Mouse (Mus musculus): ENCODE measurements at regions not wholly inside any gene's neighbourhood (a gene's known extent, or its start where the extent isn't known, plus 50 kb on each side); places are given as distances from the start of the nearest gene placed in this dataset.

GRCm38 (mm10) chr14:100792094-100792493 is 408.0 kb downstream of the Prr30 start:
- Histone ChIP-seq H3K4me3 (ENCODE audit: low read depth, low read length) (no peak overlapping the region), H3K9me3 (ENCODE audit: low read length) (no peaks in the 10 kb centered on the region), H3K27me3 (ENCODE audit: insufficient read depth, low read length) (no peaks in the 10 kb centered on the region), H3K27ac (ENCODE audit: low read depth, low read length) (no peak overlapping the region), H3K4me1 (ENCODE audit: insufficient read depth) (no peaks in the 10 kb centered on the region; the same call in 1 of the 2 replicates), H3K4me2 (ENCODE audit: low read depth) (no peak overlapping the region), H3K36me3 (ENCODE audit: insufficient read depth) (no peaks in the 10 kb centered on the region), H3K9ac (no peak overlapping the region)
- no peak for TF ChIP-seq CTCF (IDR thresholded peaks at IDR 0.05; ENCODE audit: low read depth)
- no peak for ATAC-seq
- WGBS, result 52% methylated on average over 4 of the region's 4 CpGs
- no peak for DNase-seq

GRCm38 (mm10) chr14:100781882-100782281 is 418.2 kb downstream of the Prr30 start:
- no peak for ATAC-seq
- Histone ChIP-seq H3K9ac (no peak overlapping the region), H3K36me3 (ENCODE audit: insufficient read depth) (no peaks in the 10 kb centered on the region), H3K9me3 (ENCODE audit: low read length) (no peaks in the 10 kb centered on the region), H3K4me2 (ENCODE audit: low read depth) (no peak overlapping the region), H3K4me1 (ENCODE audit: insufficient read depth) (no peaks in the 10 kb centered on the region), H3K27me3 (ENCODE audit: insufficient read depth, low read length) (no peaks in the 10 kb centered on the region), H3K4me3 (ENCODE audit: low read depth, low read length) (no peak overlapping the region), H3K27ac (ENCODE audit: low read depth, low read length) (no peak overlapping the region)
- no peak for TF ChIP-seq CTCF (IDR thresholded peaks at IDR 0.05; ENCODE audit: low read depth)
- DNase-seq, result no peak
- WGBS, result 46% methylated on average over 3 of the region's 3 CpGs

GRCm38 (mm10) chr14:100753951-100754350 is 446.2 kb downstream of the Prr30 start:
- DNase-seq (no peak), ATAC-seq (no peak)
- peak; percentile 48 for TF ChIP-seq CTCF (IDR thresholded peaks at IDR 0.05; ENCODE audit: low read depth)

GRCm38 (mm10) chr14:100752746-100753145 is 447.4 kb downstream of the Prr30 start:
- 83% methylated on average over 10 of the region's 10 CpGs for WGBS
- no peaks in the 10 kb centered on the region for H3K4me1 ChIP-seq (ENCODE audit: insufficient read depth)
- DNase-seq (no peak), ATAC-seq (no peak)
- no peak overlapping the region for H3K27ac ChIP-seq (ENCODE audit: low read depth, low read length)
- TF ChIP-seq CTCF (IDR thresholded peaks at IDR 0.05; ENCODE audit: low read depth), result no peak
- H3K4me2 ChIP-seq (ENCODE audit: low read depth), result no peak overlapping the region
- H3K36me3 ChIP-seq (ENCODE audit: insufficient read depth), result no peaks in the 10 kb centered on the region
- no peaks in the 10 kb centered on the region for H3K9me3 ChIP-seq (ENCODE audit: low read length)
- H3K9ac ChIP-seq, result no peak overlapping the region
- no peaks in the 10 kb centered on the region for H3K27me3 ChIP-seq (ENCODE audit: insufficient read depth, low read length)
- H3K4me3 ChIP-seq (ENCODE audit: low read depth, low read length), result no peak overlapping the region

More at GRCm38 (mm10) chr14:100753951-100754350, 446.2 kb downstream of the Prr30 start:
- Histone ChIP-seq H3K4me2 (ENCODE audit: low read depth) (no peak overlapping the region), H3K27ac (ENCODE audit: low read depth, low read length) (no peak overlapping the region), H3K27me3 (ENCODE audit: insufficient read depth, low read length) (no peaks in the 10 kb centered on the region), H3K4me1 (ENCODE audit: insufficient read depth) (no peaks in the 10 kb centered on the region), H3K9ac (no peak overlapping the region), H3K36me3 (ENCODE audit: insufficient read depth) (no peaks in the 10 kb centered on the region), H3K4me3 (ENCODE audit: low read depth, low read length) (no peak overlapping the region), H3K9me3 (ENCODE audit: low read length) (no peaks in the 10 kb centered on the region)
- WGBS, result 34% methylated on average over 2 of the region's 2 CpGs

GRCm38 (mm10) chr14:100749737-100750541 is 450.2 kb downstream of the Prr30 start:
- Histone ChIP-seq H3K4me3 (ENCODE audit: low read depth, low read length) (peak overlapping the region; percentile 34), H3K27ac (ENCODE audit: low read depth, low read length) (peak overlapping the region; percentile 75), H3K27me3 (ENCODE audit: insufficient read depth, low read length) (no peaks in the 10 kb centered on the region), H3K9ac (peak overlapping the region; percentile 60), H3K4me1 (ENCODE audit: insufficient read depth) (no peaks in the 10 kb centered on the region), H3K9me3 (ENCODE audit: low read length) (no peaks in the 10 kb centered on the region), H3K36me3 (ENCODE audit: insufficient read depth) (no peaks in the 10 kb centered on the region), H3K4me2 (ENCODE audit: low read depth) (peak overlapping the region; percentile 61)
- peak; percentile 77 for DNase-seq
- WGBS, result 12% methylated on average over 19 of the region's 19 CpGs
- ATAC-seq, result peak; percentile 98
- TF ChIP-seq CTCF (IDR thresholded peaks at IDR 0.05; ENCODE audit: low read depth), result no peak

GRCm38 (mm10) chr14:100735276-100735675 is 450.8 kb upstream of the Klf12 start:
- DNase-seq (no peak), ATAC-seq (no peak)
- Histone ChIP-seq H3K27ac (ENCODE audit: low read depth, low read length) (no peak overlapping the region), H3K4me3 (ENCODE audit: low read depth, low read length) (no peak overlapping the region), H3K9me3 (ENCODE audit: low read length) (no peaks in the 10 kb centered on the region), H3K9ac (no peak overlapping the region), H3K27me3 (ENCODE audit: insufficient read depth, low read length) (no peaks in the 10 kb centered on the region), H3K4me1 (ENCODE audit: insufficient read depth) (no peaks in the 10 kb centered on the region), H3K4me2 (ENCODE audit: low read depth) (no peak overlapping the region), H3K36me3 (ENCODE audit: insufficient read depth) (no peaks in the 10 kb centered on the region)
- no peak for TF ChIP-seq CTCF (IDR thresholded peaks at IDR 0.05; ENCODE audit: low read depth)
- 46% methylated on average over 4 of the region's 4 CpGs for WGBS

GRCm38 (mm10) chr14:100728433-100728832 is 444.0 kb upstream of the Klf12 start:
- Histone ChIP-seq H3K36me3 (ENCODE audit: insufficient read depth) (no peaks in the 10 kb centered on the region), H3K4me2 (ENCODE audit: low read depth) (no peak overlapping the region), H3K27ac (ENCODE audit: low read depth, low read length) (no peak overlapping the region), H3K9me3 (ENCODE audit: low read length) (no peaks in the 10 kb centered on the region), H3K4me3 (ENCODE audit: low read depth, low read length) (no peak overlapping the region), H3K9ac (no peak overlapping the region), H3K27me3 (ENCODE audit: insufficient read depth, low read length) (no peaks in the 10 kb centered on the region), H3K4me1 (ENCODE audit: insufficient read depth) (no peaks in the 10 kb centered on the region)
- DNase-seq (no peak), ATAC-seq (no peak)
- no peak for TF ChIP-seq CTCF (IDR thresholded peaks at IDR 0.05; ENCODE audit: low read depth)
- 82% methylated on average over 4 of the region's 4 CpGs for WGBS
